Mouse (Mus musculus) heart, embryonic 14.5 days (tissue): ENCODE results near the gene Adamts2. TPM values are rescaled to one million over a fixed set of nuclear protein-coding genes. Genes with fewer than 3 reads are reported as not detected.

ENCODE experiments used
- ATAC-seq: fragments of 200-750 bp; cut with Nextera tagmentation; 2 replicates; pipeline ENCODE4 v1.8.0; 2017; ENCODE audit warnings: low read depth, moderate TSS enrichment; ENCODE audit not compliant: insufficient number of reproducible peaks, insufficient read depth, low FRiP score
- H3K27ac ChIP-seq, 2 experiments: fragments of 200-500 bp in 1 of 2; fragments of 300-500 bp in 1 of 2; sonication (generic) in 1 of 2; replicated peaks in 1 of 2; 2 replicates each; pipeline ENCODE4 v1.5.1; 2012 to 2014; ENCODE audit warnings: low read depth in 2 of 2, low read length in 2 of 2, control low read depth in 1 of 2, mild to moderate bottlenecking in 1 of 2, mixed read lengths in 1 of 2; ENCODE audit not compliant: control insufficient read depth in 1 of 2, insufficient read depth in 1 of 2
- H3K27me3 ChIP-seq: fragments of 300-500 bp; sonication (generic); 2 replicates; pipeline ENCODE4 v1.6.1; 2014; ENCODE audit warnings: mild to moderate bottlenecking, low read length, control low read depth; ENCODE audit not compliant: control insufficient read depth, insufficient read depth
- H3K36me3 ChIP-seq: fragments of 300-500 bp; sonication (generic); 2 replicates; pipeline ENCODE4 v1.6.1; 2014; ENCODE audit warnings: mild to moderate bottlenecking, control low read depth, low read length, mixed read lengths; ENCODE audit not compliant: control insufficient read depth, insufficient read depth
- H3K4me1 ChIP-seq, 2 experiments: fragments of 200-500 bp in 1 of 2; fragments of 300-500 bp in 1 of 2; sonication (generic) in 1 of 2; 2 replicates each; pipeline ENCODE4 v1.6.1; 2012 to 2014; ENCODE audit warnings: low read length in 2 of 2, control low read depth in 1 of 2, mixed read lengths in 1 of 2; ENCODE audit not compliant: control insufficient read depth in 2 of 2, insufficient read depth in 2 of 2
- H3K4me2 ChIP-seq: fragments of 300-500 bp; sonication (generic); 2 replicates; pipeline ENCODE4 v1.6.1; 2014; ENCODE audit warnings: mild to moderate bottlenecking, low read length
- H3K4me3 ChIP-seq, 2 experiments: fragments of 200-500 bp in 1 of 2; fragments of 300-500 bp in 1 of 2; sonication (generic) in 1 of 2; 2 replicates each; pipeline ENCODE4 v1.5.1; 2012 to 2014; ENCODE audit warnings: low read length in 2 of 2, mild to moderate bottlenecking in 2 of 2, control low read depth in 1 of 2, low read depth in 1 of 2, moderate library complexity in 1 of 2; ENCODE audit not compliant: control insufficient read depth in 1 of 2, insufficient read depth in 1 of 2
- H3K9ac ChIP-seq: fragments of 300-500 bp; sonication (generic); 2 replicates; pipeline ENCODE4 v1.6.1; 2014; ENCODE audit warnings: mild to moderate bottlenecking, low read length
- H3K9me3 ChIP-seq: fragments of 300-500 bp; sonication (generic); 2 replicates; pipeline ENCODE4 v1.6.1; 2016; ENCODE audit warnings: low read length, control low read depth; ENCODE audit not compliant: control insufficient read depth
- WGBS: fragments of 180-500 bp; shearing (Covaris S2); extraction: QIAGEN DNeasy Blood & Tissue Kit; methylation state at CpG from one replicate; pipeline ENCODE4 v1.1.7; 2014; 5-methylcytosine and 5-hydroxymethylcytosine counted together
- polyA plus RNA-seq: library from polyadenylated mRNA; unstranded; fragments of >200 nt; fragmentation: Nextera tagmentation; extraction: Ambion mirVana; gene quantifications from 2 replicates; pipeline ENCODE4 v1.2.1, GENCODE M21; 2014

The Adamts2 gene
- polyA plus RNA-seq, 1 experiment from 2014 or later = 8.0 TPM

DNA sequence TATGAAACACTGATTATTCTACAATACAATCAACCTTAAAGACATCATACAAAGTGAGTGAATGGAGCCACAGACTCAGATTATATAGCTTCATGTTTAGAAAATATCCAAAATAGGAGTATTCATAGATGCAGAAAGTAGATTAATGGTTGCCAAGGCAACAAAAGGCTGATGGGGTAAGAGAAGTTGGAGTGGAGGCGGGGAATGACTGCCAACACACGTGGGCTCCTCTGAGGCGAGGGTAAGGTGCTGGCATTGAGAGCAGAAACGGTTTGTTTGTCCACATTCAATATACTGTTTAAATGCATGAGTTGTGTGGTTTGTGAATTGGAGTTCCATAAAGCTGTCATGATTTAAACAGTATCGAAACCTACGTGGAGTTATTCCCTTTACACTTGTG is 56.9 kb downstream of the Adamts2 start:
- 83% methylated on average over 6 of the region's 6 CpGs for WGBS
- Histone ChIP-seq H3K9me3 (no peaks in the 10 kb centered on the region), H3K4me2 (no peak overlapping the region), H3K4me1 (peaks cover 16 to 21% of the 10 kb centered on the region in 2 experiments), H3K36me3 (no peaks in the 10 kb centered on the region), H3K27ac (no peak overlapping the region), H3K27me3 (no peaks in the 10 kb centered on the region), H3K4me3 (no peak overlapping the region), H3K9ac (no peak overlapping the region)
- ATAC-seq = no peak

DNA sequence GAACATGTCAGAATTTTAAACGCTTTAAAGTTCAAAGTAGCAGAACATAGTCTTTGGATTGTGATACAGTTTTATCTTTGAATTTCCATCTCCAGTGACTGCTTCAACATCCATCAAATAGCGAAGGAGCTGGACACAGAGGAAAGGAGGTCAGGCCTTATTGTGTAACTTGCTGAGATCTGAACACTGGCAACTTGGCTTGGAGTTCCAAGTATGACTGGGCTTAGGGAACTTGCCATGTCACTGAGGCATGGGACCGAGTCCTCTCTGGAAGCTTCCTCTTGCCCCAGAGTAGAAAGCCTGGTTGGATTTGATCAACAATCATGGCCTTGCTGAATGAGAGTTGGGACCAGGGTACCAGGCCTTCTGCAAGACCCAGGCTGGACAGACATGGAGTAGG is 60.3 kb downstream of the Adamts2 start:
- H3K4me2 ChIP-seq = no peak overlapping the region
- no peaks in the 10 kb centered on the region for H3K9me3 ChIP-seq
- WGBS = 83% methylated on average over 3 of the region's 3 CpGs
- H3K4me3 ChIP-seq = no peak overlapping the region
- ATAC-seq = no peak
- no peak overlapping the region for H3K9ac ChIP-seq
- H3K4me1 ChIP-seq = peaks cover 0 to 4% of the 10 kb centered on the region in 2 experiments; a peak in 1 of 4 replicates
- H3K27ac ChIP-seq = no peak overlapping the region
- no peaks in the 10 kb centered on the region for H3K36me3 ChIP-seq
- H3K27me3 ChIP-seq = no peaks in the 10 kb centered on the region

DNA sequence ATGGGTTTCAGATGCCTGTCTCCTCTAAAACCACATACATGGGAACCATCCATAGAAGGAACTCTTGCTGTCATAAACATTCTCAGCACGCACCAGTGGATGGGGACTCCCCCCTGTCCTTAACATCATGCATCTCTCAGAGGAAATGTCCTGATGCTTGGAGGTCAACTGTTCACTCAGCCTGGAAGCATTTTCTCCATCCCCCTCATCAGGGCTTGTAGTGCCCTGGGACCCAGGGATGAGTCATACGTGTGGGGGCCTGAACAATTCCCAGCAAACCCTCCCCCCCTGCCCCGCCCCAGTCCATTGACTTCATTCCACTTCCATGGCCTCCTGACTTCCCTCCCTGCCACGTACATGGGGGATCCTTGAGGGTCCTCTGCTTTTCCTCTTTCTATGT is 62.9 kb downstream of the Adamts2 start:
- H3K36me3 ChIP-seq = no peaks in the 10 kb centered on the region
- H3K4me1 ChIP-seq = peaks cover 9 to 12% of the 10 kb centered on the region in 2 experiments
- H3K9ac ChIP-seq = no peak overlapping the region
- no peak overlapping the region for H3K4me2 ChIP-seq
- WGBS = 81% methylated on average over 4 of the region's 4 CpGs
- H3K27ac ChIP-seq = no peak overlapping the region
- no peaks in the 10 kb centered on the region for H3K27me3 ChIP-seq
- no peak for ATAC-seq
- no peak overlapping the region for H3K4me3 ChIP-seq
- H3K9me3 ChIP-seq = no peaks in the 10 kb centered on the region

DNA sequence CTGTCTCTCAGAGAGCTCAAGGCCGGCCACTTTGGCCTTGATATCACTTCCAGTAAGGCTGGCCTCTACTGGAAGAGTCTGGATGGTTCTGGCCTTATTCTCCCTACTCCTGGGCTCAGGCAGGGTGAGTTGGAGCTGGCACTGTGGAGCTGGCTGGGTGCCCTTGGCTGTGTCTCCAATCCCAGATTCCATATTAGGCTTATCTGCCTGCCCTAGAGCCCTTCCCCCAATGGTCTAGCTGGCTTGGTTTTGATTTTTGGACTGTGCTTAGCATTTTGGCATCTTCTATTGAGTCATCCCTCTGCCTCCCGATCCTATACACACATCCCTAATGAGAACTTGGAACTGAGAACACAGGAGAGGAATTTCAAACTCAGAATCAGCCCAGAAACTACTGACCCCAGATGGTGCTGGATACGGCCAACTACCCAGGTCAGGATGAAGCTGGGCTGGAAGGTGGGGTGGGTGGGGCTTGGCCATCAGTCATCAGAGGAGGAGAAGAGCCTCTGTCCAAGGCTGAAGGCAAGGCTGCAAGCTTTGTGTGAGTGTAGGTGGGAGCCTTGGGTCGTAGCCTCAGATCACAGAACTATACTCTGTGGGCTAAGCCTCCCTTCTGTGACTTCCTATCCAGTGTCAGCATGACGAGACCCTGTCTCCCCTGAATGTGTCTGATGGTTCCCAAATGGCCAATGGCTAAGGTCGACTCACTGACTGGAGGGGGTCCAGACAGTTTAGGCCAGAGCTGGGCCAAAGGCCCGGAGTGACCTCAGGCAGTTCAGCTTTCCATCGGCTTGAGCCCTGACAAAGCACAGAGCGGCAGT is 67.9 kb downstream of the Adamts2 start:
- H3K4me1 ChIP-seq = peaks cover 26 to 28% of the 10 kb centered on the region in 2 experiments
- no peak; the same call in 1 of the 2 replicates for ATAC-seq

DNA sequence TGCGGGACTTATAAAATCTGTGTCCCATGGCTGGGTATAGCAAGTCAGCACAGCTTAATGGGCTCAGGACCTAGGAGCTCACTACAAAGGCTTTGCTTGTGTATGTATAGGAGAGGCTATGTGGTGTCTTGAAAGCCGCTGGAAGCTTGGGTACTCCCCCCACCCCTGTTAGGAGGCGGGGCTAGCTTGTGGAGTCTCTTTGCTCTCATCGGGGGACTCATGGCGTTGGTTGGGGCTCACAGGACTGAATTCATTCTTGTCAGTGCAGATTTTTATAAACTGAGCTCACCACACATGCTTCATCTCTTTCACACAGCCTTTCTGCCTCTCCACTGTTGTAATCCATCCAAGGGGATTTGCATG is 68.5 kb downstream of the Adamts2 start:
- H3K4me1 ChIP-seq = peaks cover 26 to 28% of the 10 kb centered on the region in 2 experiments
- no peak for ATAC-seq
- H3K4me2 ChIP-seq = no peak overlapping the region
- H3K36me3 ChIP-seq = no peaks in the 10 kb centered on the region
- H3K9me3 ChIP-seq = no peaks in the 10 kb centered on the region
- peak overlapping the region in 1 of 2 experiments; percentile 75; a peak in 2 of 4 replicates for H3K27ac ChIP-seq
- 83% methylated on average over 5 of the region's 5 CpGs for WGBS
- no peaks in the 10 kb centered on the region for H3K27me3 ChIP-seq
- H3K4me3 ChIP-seq = no peak overlapping the region
- H3K9ac ChIP-seq = no peak overlapping the region

More for the DNA sequence above, 67.9 kb downstream of the Adamts2 start:
- WGBS = 67% methylated on average over 9 of the region's 9 CpGs
- Histone ChIP-seq H3K4me3 (no peak overlapping the region), H3K9me3 (no peaks in the 10 kb centered on the region), H3K36me3 (no peaks in the 10 kb centered on the region), H3K9ac (no peak overlapping the region), H3K4me2 (no peak overlapping the region), H3K27ac (peak overlapping the region; percentile 64 to 75), H3K27me3 (no peaks in the 10 kb centered on the region)

DNA sequence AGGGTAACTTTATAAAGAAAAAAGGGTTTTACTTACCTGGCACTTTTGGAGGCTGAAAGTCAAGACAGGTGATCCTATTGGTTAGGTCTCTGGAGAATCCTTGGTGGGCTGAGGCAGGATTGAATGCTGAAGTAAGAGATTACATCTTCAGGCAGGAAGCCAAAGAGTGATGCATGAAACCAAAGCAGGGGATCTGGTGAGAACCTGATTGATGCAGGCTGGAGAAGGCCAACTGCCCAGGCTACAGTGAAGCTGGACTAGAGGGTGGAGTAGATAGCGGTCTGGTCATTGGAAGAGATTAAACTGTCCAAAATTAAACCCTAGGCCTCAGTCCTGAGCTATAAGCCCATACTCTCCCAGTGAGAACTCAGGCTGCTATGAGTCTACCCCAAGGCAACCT is 69.0 kb downstream of the Adamts2 start:
- peaks cover 26 to 28% of the 10 kb centered on the region in 2 experiments for H3K4me1 ChIP-seq
- peak overlapping the region in 1 of 2 experiments; percentile 75; a peak in 1 of 4 replicates for H3K27ac ChIP-seq
- no peak overlapping the region for H3K4me3 ChIP-seq
- H3K4me2 ChIP-seq = no peak overlapping the region
- H3K9ac ChIP-seq = no peak overlapping the region
- H3K27me3 ChIP-seq = no peaks in the 10 kb centered on the region
- no peak for ATAC-seq
- no peaks in the 10 kb centered on the region for H3K36me3 ChIP-seq
- WGBS = 95% methylated on average over 1 of the region's 1 CpGs
- H3K9me3 ChIP-seq = no peaks in the 10 kb centered on the region

DNA sequence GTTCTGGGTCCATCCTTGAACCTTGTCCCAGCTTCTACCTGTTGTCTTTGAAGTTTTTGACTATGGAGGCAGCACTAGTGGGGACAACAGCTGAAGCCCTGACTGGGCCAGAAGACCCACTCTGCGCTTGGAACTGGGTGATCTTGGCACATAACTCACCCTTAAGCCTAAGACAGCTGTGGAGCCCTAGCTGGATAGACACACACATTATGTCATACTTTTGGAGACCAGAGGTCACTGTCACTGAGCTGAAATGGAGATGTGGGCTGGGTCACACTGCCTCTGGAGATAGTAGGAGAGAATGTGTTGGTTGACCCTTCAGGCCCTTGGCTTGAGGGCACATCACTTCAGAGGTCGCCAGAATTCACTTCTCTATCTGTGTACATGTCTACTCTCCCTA is 69.5 kb downstream of the Adamts2 start:
- no peaks in the 10 kb centered on the region for H3K36me3 ChIP-seq
- H3K27me3 ChIP-seq = no peaks in the 10 kb centered on the region
- no peak overlapping the region for H3K4me3 ChIP-seq
- WGBS = 62% methylated on average over 2 of the region's 2 CpGs
- H3K4me2 ChIP-seq = no peak overlapping the region
- H3K9ac ChIP-seq = no peak overlapping the region
- H3K9me3 ChIP-seq = no peaks in the 10 kb centered on the region
- ATAC-seq = no peak
- no peak overlapping the region; a peak in 1 of 4 replicates for H3K27ac ChIP-seq
- H3K4me1 ChIP-seq = peaks cover 26 to 28% of the 10 kb centered on the region in 2 experiments
